Mouse (Mus musculus): ENCODE measurements around the gene Syde1. TPM values are rescaled to one million over a fixed set of nuclear protein-coding genes. Genes with fewer than 3 reads are reported as not detected.
A peak's percentile ranks its signal among the peaks of the same experiment; 100 is the strongest.

The Syde1 gene
- total and polyA plus RNA-seq, 3 experiments: 0.01 TPM; not detected in 2

DNA sequence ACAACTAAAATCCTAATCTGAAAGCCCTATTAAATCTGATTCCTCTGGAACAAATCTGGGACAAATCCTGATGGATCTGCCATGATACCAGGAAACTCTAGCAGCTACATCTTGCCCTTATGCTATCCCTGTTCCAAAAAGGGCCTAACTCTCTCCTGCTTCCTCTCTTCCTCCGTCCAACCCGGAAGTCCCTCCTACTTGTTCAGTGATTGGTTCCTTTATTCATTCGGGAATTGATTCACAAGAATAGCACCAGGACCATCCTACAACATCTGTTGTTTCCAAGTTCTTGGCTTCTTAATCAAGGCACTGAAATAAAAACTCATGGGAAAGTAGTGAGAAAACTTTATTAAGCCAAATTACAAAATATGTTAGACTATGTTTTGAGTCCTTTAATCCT lies 22.6 kb downstream of the Syde1 start:
- H3K4me3 ChIP-seq (ENCODE audit: control insufficient read depth in 1 of 2, insufficient read depth in 1 of 2, low read depth in 2 of 2, low read length in 2 of 2): no peak overlapping the region
- no peaks in the 10 kb centered on the region for H3K36me3 ChIP-seq (ENCODE audit: control insufficient read depth in 1 of 2, insufficient read depth in 2 of 2, low read length in 2 of 2)
- H3K79me2 ChIP-seq (ENCODE audit: control insufficient read depth, insufficient read depth, low read length, poor library complexity): no peaks in the 10 kb centered on the region
- H3K4me1 ChIP-seq (ENCODE audit: control insufficient read depth in 1 of 2, insufficient read depth in 2 of 2, low read length in 2 of 2): peaks cover 0 to 5% of the 10 kb centered on the region in 2 experiments; a peak in 1 of 4 replicates
- TF ChIP-seq ZMIZ1 (IDR thresholded peaks at IDR 0.05; ENCODE audit: low read depth, low read length) (no peak), CTCF (IDR thresholded peaks at IDR 0.05 in 2 of 3, conservative IDR thresholded peaks at IDR 0.05 in 1 of 3; ENCODE audit: control insufficient read depth in 1 of 3, insufficient read depth in 1 of 3, low read depth in 2 of 3, low read length in 3 of 3, poor library complexity in 1 of 3, severe bottlenecking in 1 of 3) (no peak), GATA1 (IDR thresholded peaks at IDR 0.05; ENCODE audit: low read depth, low read length) (no peak), UBTF (IDR thresholded peaks at IDR 0.05; ENCODE audit: borderline replicate concordance, insufficient read depth, low read depth, low read length) (no peak), SMC3 (IDR thresholded peaks at IDR 0.05; ENCODE audit: low read depth, low read length) (no peak), NELFE (IDR thresholded peaks at IDR 0.05; ENCODE audit: low read depth, low read length) (no peak), POLR2AphosphoS2 (IDR thresholded peaks at IDR 0.05; ENCODE audit: low read length) (no peak), EP300 (IDR thresholded peaks at IDR 0.05; ENCODE audit: low read depth in 1 of 2, low read length in 2 of 2) (no peak), RAD21 (IDR thresholded peaks at IDR 0.05; ENCODE audit: low read depth, low read length) (no peak), MAZ (IDR thresholded peaks at IDR 0.05; ENCODE audit: low read depth, low read length) (no peak), MYC (IDR thresholded peaks at IDR 0.05; ENCODE audit: low read depth, low read length) (no peak), MYB (IDR thresholded peaks at IDR 0.05; ENCODE audit: low read depth, low read length) (no peak), MEF2A (IDR thresholded peaks at IDR 0.05; ENCODE audit: extremely low read depth, insufficient replicate concordance, low read depth, low read length, poor library complexity, severe bottlenecking) (no peak), USF2 (IDR thresholded peaks at IDR 0.05; ENCODE audit: borderline replicate concordance in 1 of 2, insufficient read depth in 1 of 2, low read depth in 1 of 2, low read length in 2 of 2) (no peak), NRF1 (IDR thresholded peaks at IDR 0.05; ENCODE audit: insufficient read depth, low read depth, low read length, poor library complexity, severe bottlenecking) (no peak), GABPA (IDR thresholded peaks at IDR 0.05; ENCODE audit: low read depth, low read length) (no peak), BHLHE40 (IDR thresholded peaks at IDR 0.05; ENCODE audit: borderline replicate concordance, low read depth, low read length) (no peak)
- no peak for DNase-seq (ENCODE audit: low read depth, low spot score)
- H3K27me3 ChIP-seq (ENCODE audit: control insufficient read depth in 1 of 2, insufficient read depth in 2 of 2, low read length in 2 of 2): no peaks in the 10 kb centered on the region; a peak in 2 of 4 replicates
- H3K9ac ChIP-seq (ENCODE audit: control insufficient read depth, low read depth, low read length, poor library complexity, severe bottlenecking): no peak overlapping the region
- H3K9me3 ChIP-seq (replicated peaks; ENCODE audit: insufficient read depth, low read length): no peaks in the 10 kb centered on the region
- H3K27ac ChIP-seq (ENCODE audit: control insufficient read depth, low read depth, low read length): no peak overlapping the region

DNA sequence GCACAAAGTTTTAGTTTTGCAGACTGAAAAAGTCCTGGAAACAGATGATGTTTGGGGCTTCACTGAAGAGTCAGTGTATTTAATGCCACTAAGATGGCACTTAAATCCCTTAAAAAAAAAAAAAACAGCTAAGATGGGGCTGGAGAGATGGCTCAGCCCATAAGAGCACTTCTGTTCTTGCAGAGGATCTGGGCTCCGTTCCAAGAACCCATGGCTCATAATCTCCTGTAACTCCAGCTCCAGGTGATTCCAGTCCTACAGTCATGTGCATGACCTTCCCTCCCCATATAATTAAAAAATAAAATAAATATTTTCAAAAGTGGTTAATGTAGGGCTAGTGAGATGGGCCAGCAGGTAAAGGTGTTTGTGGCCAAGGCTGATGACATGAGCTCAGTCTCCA lies 26.7 kb downstream of the Syde1 start:
- Histone ChIP-seq H3K27ac (ENCODE audit: control insufficient read depth, low read depth, low read length) (no peak overlapping the region), H3K27me3 (ENCODE audit: control insufficient read depth in 1 of 2, insufficient read depth in 2 of 2, low read length in 2 of 2) (peaks cover 3% of the 10 kb centered on the region in 2 experiments), H3K4me1 (ENCODE audit: control insufficient read depth in 1 of 2, insufficient read depth in 2 of 2, low read length in 2 of 2) (no peaks in the 10 kb centered on the region), H3K9ac (ENCODE audit: control insufficient read depth, low read depth, low read length, poor library complexity, severe bottlenecking) (no peak overlapping the region), H3K36me3 (ENCODE audit: control insufficient read depth in 1 of 2, insufficient read depth in 2 of 2, low read length in 2 of 2) (no peaks in the 10 kb centered on the region), H3K9me3 (replicated peaks; ENCODE audit: insufficient read depth, low read length) (no peaks in the 10 kb centered on the region), H3K79me2 (ENCODE audit: control insufficient read depth, insufficient read depth, low read length, poor library complexity) (no peaks in the 10 kb centered on the region), H3K4me3 (ENCODE audit: control insufficient read depth in 1 of 2, insufficient read depth in 1 of 2, low read depth in 2 of 2, low read length in 2 of 2) (no peak overlapping the region)
- no peak for TF ChIP-seq TCF12 (IDR thresholded peaks at IDR 0.05; ENCODE audit: low read depth, low read length)
- no peak for TF ChIP-seq ETS1 (IDR thresholded peaks at IDR 0.05; ENCODE audit: low read depth, low read length)
- no peak for TF ChIP-seq BHLHE40 (IDR thresholded peaks at IDR 0.05; ENCODE audit: borderline replicate concordance, low read depth, low read length)
- TF ChIP-seq MYB (IDR thresholded peaks at IDR 0.05; ENCODE audit: low read depth, low read length): no peak
- TF ChIP-seq UBTF (IDR thresholded peaks at IDR 0.05; ENCODE audit: borderline replicate concordance, insufficient read depth, low read depth, low read length): no peak
- no peak for TF ChIP-seq MEF2A (IDR thresholded peaks at IDR 0.05; ENCODE audit: extremely low read depth, insufficient replicate concordance, low read depth, low read length, poor library complexity, severe bottlenecking)
- TF ChIP-seq EP300 (IDR thresholded peaks at IDR 0.05; ENCODE audit: low read depth in 1 of 2, low read length in 2 of 2): no peak
- TF ChIP-seq E2F4 (IDR thresholded peaks at IDR 0.05; ENCODE audit: borderline replicate concordance, low read depth, low read length): no peak
- TF ChIP-seq MYC (IDR thresholded peaks at IDR 0.05; ENCODE audit: low read depth, low read length): no peak
- TF ChIP-seq USF2 (IDR thresholded peaks at IDR 0.05; ENCODE audit: borderline replicate concordance in 1 of 2, insufficient read depth in 1 of 2, low read depth in 1 of 2, low read length in 2 of 2): no peak
- TF ChIP-seq POLR2A (IDR thresholded peaks at IDR 0.05; ENCODE audit: control insufficient read depth in 1 of 2, insufficient read depth in 1 of 2, low read depth in 1 of 2, low read length in 2 of 2, poor library complexity in 1 of 2): no peak
- no peak for TF ChIP-seq HCFC1 (IDR thresholded peaks at IDR 0.05; ENCODE audit: low read depth, low read length)
- TF ChIP-seq JUND (IDR thresholded peaks at IDR 0.05; ENCODE audit: low read depth, low read length): no peak
- no peak for TF ChIP-seq RAD21 (IDR thresholded peaks at IDR 0.05; ENCODE audit: low read depth, low read length)
- TF ChIP-seq SMC3 (IDR thresholded peaks at IDR 0.05; ENCODE audit: low read depth, low read length): no peak
- no peak for TF ChIP-seq POLR2AphosphoS5 (IDR thresholded peaks at IDR 0.05; ENCODE audit: borderline replicate concordance, low read depth, low read length)
- DNase-seq (ENCODE audit: low read depth, low spot score): peak; percentile 21

Data from MEL (cell line).